Mouse (Mus musculus) megakaryocyte, embryonic 14.5 days (primary cell): ENCODE measurements around the gene Adamtsl4.

Experiments
- FLI1 ChIP-seq: IDR thresholded peaks from 2 replicates; pipeline ENCODE4 v1.6.1; 2012; ENCODE audit warnings: low read length, inconsistent platforms, mixed read lengths
- GATA1 ChIP-seq: IDR thresholded peaks from 3 replicates; pipeline ENCODE4 v1.6.1; 2012; ENCODE audit warnings: mixed read lengths, low read length, inconsistent platforms, borderline replicate concordance

DNA sequence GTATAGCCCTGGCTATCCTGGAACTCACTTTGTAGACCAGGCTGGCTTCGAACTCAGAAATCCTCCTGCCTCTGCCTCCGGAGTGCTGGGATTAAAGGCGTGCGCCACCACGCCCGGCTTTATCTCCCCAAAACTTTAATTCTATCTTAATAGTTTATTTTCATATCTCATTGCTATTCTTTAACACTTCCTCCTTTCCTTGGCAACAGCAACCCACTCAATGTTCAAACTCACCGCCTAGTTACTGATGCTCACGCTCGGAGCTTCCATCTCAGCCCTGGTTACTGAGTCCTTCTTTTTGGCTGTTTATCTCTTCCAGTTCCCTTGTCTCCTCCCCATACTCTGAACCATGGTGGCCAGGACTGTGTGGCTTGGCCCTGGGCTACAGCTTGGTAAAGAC lies 44.6 kb upstream of the Adamtsl4 start:
- TF ChIP-seq GATA1 (no peak), FLI1 (no peak)
